Mouse (Mus musculus) MEL (cell line): ENCODE results near the gene Tspan9.

Source experiments
- CHD2 ChIP-seq: IDR thresholded peaks from 2 replicates; pipeline ENCODE4 v1.6.1; 2011; ENCODE audit warnings: low read length, improper control_type of control experiment
- CTCF ChIP-seq, 3 experiments: IDR thresholded peaks in 2 of 3; conservative IDR thresholded peaks in 1 of 3; 2 replicates each; pipeline ENCODE4 v1.5.1; 2011 to 2012; ENCODE audit warnings: low read length in 3 of 3, low read depth in 2 of 3, mild to moderate bottlenecking in 2 of 3, improper control_type of control experiment in 1 of 3, inconsistent platforms in 1 of 3, mixed read lengths in 1 of 3, moderate library complexity in 1 of 3; ENCODE audit not compliant: control insufficient read depth in 1 of 3, insufficient read depth in 1 of 3, poor library complexity in 1 of 3, severe bottlenecking in 1 of 3
- E2F4 ChIP-seq: IDR thresholded peaks from 2 replicates; pipeline ENCODE4 v1.6.1; 2011; ENCODE audit warnings: low read depth, low read length, improper control_type of control experiment, borderline replicate concordance
- GABPA ChIP-seq: IDR thresholded peaks from 2 replicates; pipeline ENCODE4 v1.6.1; 2012; ENCODE audit warnings: low read depth, mild to moderate bottlenecking, inconsistent platforms, low read length, improper control_type of control experiment, moderate library complexity
- GATA1 ChIP-seq: IDR thresholded peaks from 2 replicates; pipeline ENCODE4 v1.6.1; 2011; ENCODE audit warnings: low read depth, low read length, improper control_type of control experiment
- USF2 ChIP-seq, 2 experiments: IDR thresholded peaks; 2 replicates each; pipeline ENCODE4 v1.6.1; 2011 to 2012; ENCODE audit warnings: improper control_type of control experiment in 2 of 2, low read length in 2 of 2, borderline replicate concordance in 1 of 2, inconsistent platforms in 1 of 2, low read depth in 1 of 2, mild to moderate bottlenecking in 1 of 2; ENCODE audit not compliant: insufficient read depth in 1 of 2

DNA sequence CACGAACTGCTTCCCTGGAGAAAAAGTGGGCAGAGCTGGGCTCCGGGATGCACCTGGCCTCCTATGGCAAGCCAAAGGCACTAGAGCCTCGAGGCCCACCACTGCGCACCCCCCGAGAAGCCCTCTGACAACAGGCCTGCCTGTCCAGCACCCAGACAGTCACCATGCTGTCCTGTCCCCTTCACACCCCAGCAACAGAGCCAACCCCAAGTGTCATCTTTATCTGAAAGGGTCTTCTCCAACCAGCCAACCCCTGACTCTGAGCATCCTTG lies 121.5 kb downstream of the Tspan9 start:
- TF ChIP-seq CTCF (IDR thresholded peaks at IDR 0.05 in 2 of 3, conservative IDR thresholded peaks at IDR 0.05 in 1 of 3; ENCODE audit: control insufficient read depth in 1 of 3, insufficient read depth in 1 of 3, low read depth in 2 of 3, low read length in 3 of 3, poor library complexity in 1 of 3, severe bottlenecking in 1 of 3) (no peak), GABPA (no peak), GATA1 (no peak), E2F4 (no peak), CHD2 (no peak), USF2 (IDR thresholded peaks at IDR 0.05; ENCODE audit: borderline replicate concordance in 1 of 2, insufficient read depth in 1 of 2, low read depth in 1 of 2, low read length in 2 of 2) (no peak)
